Mouse (Mus musculus) T-helper 17 cell (primary cell): ENCODE measurements around the gene Grk6.

Source experiments
- in situ Hi-C, 2 experiments: fragments of 300-600 bp; cut with MboI, MseI; formaldehyde crosslinking; loops; 1 replicate in 1 of 2; 2 replicates in 1 of 2; pipeline ENCODE4 v1.15.1; 2025; ENCODE audit warnings: high pct_unique_total_duplicates in 2 of 2

Gene Grk6

DNA sequence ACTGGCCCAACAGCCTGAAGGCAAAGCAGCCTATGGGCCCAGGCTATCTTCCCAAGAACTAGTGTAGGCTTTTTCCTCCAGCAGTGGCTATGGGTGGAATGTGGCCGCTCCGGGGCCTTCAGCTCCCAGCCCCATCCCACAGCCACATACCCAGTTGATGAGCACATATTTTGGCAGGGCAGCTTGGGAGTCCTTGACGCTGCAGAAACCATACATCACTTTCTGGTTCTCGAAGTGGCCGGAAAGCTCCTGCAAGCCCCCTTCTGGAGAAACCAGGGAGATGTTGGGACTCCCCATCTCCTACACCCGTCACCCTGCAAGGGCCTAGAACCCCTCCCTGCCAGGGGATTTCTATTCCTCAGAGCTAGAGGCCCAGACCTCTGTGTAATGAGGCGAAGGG lies 37.7 kb downstream of the Grk6 start:
- in situ Hi-C loops = no loop called here

DNA sequence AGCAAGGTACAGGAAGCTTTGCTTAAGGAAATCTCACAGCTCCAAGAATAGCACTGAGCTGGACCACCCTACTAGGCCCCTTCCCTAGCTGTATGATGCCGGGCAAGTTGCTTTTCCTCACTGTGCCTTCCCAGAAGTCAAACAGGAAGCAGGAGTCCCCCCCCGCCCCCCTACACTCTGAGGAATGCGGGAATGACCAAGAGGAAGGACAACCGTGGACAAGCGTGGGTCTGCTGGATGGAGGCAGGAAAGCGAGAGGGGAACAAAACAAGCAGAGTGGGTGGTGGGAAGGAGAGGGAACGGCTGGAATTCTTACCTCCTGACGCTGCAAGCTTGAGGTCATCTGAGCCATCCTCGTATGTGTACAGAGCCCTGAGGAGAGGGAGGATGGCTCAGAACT lies 38.2 kb downstream of the Grk6 start:
- in situ Hi-C loops = no loop called here

DNA sequence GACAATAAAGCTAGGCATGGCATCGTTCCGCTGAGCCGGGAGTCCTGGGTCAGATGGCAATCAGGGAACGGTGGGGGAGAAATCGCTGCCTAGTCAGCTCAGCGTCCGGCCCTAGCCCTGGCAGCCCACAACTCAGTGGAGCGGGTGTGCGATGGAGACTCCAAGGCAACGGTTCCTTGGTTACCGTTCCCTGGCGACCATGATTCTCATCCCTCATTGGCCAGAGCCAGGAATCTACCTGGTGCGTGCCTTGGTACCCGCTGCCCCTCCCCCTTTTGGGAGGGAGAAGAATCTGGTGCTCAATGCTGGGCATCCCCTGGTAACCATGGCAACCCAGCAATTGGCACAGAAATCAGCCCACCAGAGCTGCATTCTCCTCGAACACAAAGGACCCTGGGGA lies 38.7 kb downstream of the Grk6 start:
- in situ Hi-C loops = no loop called here

DNA sequence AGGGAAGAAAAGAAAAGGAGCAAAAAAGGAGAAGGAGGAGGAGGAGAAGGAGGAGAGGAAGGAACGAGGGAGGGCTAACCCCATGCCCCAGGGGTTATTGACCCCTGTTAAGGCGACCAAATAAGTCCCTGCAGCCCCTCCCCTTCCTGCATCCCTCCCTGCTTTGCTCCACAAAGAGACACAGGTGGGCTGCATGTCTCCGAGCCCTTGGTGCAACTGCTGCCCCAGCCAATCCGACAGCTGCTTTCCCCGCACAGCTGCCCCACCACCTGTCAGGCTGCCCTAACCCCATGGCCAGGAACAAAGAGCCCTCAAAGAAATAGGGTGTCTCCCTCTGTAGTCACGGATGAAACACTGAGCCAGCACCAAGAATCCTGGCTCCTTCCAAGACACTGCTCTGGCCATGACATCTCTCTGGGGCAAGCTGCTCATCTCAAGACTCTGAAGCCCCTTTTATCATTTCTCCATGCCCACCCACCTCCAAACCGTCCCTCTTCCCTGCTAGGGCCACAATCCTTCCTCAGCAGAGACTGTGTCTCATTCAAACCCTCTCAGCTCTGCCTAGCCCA lies 39.7 kb downstream of the Grk6 start:
- in situ Hi-C loops = loop anchor here in 1 of 2 experiments (5.0 kb wide), 1 partner anchor 38 kb away; no protein-coding TSS in a partner anchor

DNA sequence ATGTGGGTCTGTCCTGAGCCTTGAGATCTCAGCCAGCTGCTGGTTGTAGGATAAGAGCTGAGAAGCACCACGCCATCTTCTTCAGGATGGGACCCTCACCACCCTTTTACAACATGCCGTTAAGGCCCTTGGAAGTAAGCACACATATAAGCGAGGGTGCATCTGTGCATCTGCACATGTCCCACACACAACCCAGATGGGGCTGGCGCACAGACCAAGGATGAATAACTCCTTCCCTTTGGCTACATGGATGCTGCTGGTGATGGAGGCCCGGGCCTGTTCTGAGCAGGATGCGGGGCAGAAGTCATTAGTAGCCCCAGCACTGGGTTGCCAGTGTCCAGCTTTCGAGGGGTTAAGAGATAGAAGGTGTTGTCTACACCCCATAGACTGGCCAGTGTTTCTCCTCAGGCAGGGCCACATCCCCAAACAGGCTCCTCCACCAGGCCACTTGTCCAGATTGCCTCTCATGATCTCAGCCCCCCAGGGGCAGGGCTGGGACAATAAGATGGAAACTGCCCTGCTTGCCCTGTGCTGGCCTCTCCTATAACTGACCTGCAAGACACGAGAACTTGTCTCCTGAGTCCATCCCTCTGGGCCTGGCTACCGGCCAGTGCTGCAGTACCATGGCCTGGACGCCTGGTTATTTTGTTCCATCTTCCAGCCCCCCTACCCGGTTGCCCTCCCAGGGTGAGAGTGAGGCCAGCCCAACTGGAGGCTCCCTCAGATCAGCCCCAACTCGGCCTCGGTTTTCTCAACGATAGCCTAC lies 41.3 kb downstream of the Grk6 start:
- in situ Hi-C loops = loop anchor here in 1 of 2 experiments (5.0 kb wide), 1 partner anchor 36 kb away; no protein-coding TSS in a partner anchor

DNA sequence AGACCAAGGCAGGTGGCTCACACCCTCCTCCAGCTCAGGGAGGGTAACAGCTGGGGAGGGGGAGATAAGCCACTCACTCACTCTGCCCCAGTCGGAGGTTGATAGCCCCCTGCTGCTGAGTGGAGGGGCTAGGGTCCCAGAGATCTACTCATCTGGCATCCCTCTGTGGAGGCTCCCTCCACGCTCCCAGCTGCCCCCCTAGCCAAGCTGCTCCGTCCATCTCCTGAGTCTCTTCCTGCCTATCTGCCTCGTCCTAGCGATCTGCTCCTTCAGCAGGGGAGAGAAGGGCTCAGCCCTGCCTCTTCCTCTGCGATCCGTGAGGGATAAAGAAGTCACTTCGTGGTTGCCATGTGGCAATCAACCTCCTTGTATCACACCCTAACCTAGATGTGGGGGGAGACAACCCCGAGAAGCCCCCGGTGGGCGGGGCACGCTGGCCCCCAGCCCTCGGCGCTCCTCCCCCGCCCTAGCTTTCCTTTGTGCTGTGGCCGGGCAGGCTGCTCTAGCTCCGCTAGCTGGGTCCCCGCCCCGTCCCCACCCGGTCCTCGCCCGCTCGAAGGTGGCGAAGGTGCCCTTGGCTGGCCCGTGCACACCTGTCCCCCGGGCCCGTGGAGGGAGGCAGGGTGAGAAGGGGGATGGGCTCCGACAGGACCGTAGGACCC lies 42.2 kb downstream of the Grk6 start:
- in situ Hi-C loops = loop anchor here in 1 of 2 experiments (5.0 kb wide), 1 partner anchor 35 kb away; no protein-coding TSS in a partner anchor

DNA sequence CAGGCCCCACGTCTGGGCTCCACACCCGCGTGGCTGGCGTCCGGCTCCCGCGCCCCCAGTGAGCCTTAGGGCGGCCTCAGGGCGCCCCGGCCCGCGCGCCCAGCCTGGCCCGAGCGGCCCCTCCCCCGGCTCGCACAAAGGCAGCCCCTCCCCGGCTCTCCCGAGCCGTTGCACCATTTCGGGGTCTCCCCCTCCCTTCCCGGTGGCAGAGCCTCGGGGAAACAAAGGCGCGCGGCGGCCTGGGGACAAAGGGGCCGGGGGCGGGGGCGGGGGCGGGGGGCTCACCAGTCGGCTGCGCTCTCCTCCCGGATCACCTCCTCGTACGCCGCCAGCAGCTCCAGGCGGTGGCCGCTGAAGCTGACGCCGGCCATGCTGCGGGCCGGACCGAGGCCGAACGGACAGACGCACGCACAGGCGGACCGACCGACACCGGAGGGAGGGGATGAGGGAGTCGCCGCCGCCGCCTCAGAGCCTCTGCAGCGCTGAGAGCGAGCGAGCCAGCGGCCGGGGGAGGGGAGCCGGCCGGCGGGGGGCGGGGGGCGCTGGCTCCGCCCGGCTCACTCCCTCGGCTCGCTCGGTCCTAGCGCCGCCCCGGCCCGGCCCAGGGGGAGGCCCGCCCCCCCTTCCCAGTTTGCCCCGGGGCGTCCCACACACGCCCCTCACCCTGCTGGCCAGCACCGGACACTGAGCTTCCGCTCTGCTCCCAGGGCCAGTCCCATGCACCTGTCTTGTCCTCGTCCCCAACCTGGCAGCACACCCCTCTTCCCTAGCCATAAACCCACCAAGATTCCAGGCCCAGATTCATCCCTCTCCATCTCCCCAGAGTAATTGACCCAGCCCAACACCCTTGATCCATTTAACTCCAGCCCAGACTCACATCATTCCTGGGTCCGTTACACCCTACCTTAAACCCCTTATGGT lies 43.0 kb downstream of the Grk6 start, which contains the start of gene Dbn1:
Dbn1 (minus strand) TSS at position 534 of the 921 bp plus-strand sequence.
- in situ Hi-C loops = loop anchor here in 1 of 2 experiments (5.0 kb wide), 1 partner anchor 34 kb away; no protein-coding TSS in a partner anchor

DNA sequence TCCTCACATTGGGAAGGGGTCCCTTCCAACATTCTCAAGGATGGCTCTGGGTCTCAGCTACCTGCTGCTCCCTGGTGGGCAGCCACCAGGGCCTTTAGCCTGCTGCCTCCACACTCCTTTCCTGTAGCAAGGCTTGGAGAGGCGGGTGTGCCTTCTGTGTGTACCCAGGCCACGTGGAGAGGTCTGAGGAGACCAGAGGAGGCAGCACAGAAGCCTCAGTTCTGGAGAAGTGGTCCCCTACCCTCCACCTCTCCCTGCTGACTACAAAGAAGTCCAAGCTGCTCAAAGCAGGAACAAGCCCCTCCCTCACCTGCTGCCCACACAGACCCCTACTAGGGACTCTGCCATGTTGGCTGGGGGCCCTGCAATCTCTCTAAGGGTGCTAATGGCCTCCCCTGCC lies 49.4 kb downstream of the Grk6 start:
- in situ Hi-C loops = no loop called here

DNA sequence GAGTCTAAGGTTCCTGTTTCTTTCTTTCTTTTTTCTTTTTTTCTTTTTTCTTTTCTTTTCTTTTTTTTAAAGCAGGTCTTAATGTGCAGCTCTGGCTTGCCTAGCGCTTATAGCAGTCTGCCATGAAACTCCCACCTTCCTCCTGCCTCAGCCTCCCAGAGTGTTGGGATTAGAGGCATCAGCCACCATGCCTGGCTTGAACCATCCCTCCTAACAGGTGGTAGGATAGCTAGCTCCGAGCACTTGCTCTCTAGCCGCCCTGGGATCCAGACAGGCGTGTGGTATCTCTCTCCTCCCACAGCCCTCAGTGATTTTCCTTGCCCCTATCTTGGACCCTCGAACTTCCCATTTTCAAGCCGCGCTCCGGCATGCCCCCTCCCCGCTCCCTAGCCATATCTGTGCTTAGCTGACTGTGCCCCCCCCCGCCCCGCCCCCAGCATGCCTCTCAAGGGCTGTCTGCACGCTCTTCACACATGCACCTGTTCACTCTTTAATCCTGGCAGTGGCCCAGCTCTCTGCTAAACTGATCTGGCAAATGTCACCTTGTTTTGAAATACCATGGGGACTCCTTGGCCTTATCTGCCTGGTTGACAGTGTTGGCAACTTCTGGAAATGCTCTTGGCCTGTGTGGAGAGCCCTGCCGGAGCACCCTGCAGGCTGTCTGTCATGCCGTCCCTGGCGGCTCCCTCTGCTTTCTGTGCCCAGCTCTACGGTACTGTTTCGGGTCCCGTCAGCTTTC lies 50.2 kb downstream of the Grk6 start:
- in situ Hi-C loops = no loop called here

DNA sequence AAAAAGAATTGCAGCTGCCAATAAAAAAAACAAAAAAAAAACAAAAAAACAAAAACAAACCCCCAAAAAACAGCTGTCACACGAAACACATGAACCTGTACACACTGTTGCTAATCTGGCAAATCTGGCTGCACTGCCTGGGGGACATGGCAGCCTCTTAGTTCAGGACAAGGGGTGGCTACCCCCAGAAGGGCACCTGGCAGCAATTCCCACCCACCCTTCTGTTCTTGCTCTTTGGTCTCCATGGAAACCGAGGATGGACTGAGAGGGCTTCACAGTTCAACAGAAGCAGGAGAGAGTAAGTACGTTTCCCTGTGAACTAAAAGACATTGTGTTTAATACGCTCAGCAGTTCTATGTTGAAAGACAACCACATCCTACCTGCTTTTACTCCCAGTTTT lies 50.8 kb downstream of the Grk6 start:
- in situ Hi-C loops = no loop called here

DNA sequence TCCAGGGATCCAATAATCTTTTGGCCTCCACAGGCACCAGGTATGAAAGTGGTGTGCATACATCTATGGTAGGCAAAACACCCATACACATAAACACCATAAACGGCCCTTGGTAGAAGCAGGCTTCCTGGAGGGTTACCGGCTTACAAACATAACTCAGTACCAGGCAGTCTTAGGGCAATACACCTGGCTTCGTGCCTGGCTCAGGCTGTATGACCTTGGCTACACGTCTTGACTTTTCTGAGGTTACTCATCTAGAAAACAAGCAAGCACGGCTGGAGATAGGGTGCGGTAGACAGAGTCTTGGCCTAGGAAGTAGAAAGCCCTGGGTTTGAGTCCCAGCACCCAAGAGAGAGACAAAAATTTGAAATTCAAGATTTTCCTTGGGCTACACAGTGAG lies 51.8 kb downstream of the Grk6 start:
- in situ Hi-C loops = no loop called here

DNA sequence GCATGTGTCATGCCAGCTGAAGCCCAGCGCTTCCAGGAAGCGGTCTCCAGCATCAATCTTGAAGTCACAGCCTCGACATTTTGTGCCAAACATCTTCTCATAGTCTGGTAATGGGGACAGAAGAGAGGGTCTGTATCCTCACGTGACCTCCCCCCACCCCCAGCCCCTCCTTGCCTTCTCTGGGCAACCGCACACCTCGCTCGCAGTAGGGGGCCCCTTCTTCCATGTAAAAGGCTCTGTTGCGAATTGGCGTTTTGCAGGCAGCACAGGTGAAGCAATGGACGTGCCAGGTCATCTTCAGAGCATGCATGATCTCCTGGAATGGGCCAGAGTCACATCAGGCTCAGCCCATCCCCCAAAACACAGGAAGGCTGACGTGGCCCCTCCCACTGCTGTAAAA lies 54.0 kb downstream of the Grk6 start:
- in situ Hi-C loops = no loop called here

DNA sequence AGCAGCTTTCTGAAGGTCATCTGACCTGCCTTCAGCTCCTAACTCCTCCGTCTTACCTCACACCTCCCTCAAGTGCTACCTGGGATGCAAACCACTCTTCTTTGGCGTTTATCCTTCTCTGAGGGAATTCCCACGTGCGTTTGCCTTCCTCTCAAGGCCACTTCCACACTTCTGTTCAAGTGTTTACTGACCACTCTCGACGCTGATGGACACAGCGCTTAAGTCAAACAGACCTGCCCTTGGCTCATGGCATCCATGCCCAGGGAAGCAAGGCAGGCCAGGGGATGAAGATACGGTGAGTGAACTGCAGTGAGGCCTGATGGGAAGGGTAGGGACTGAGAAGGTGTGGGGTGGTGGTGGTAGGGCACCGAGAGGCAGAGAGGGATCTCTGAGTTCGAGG lies 55.7 kb downstream of the Grk6 start:
- in situ Hi-C loops = no loop called here

DNA sequence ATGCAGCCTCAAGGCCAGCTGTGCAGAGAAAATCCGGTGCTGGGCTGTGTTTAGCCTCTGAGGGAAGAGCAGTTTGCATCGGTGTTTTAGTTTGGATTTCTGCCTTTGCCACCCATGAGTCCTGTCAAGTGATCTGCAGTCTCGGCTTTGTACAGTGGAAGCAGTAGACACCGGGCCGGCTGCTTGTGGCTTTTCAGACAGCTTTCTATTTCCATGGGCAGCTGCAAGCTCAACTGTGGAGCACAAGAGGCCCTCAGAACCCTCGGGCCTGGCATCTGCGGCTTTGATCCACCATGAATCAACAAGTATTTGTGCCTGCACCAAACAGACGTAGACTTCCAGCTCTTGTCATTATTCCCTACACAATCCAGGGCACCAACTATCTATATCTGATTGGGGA lies 57.5 kb downstream of the Grk6 start:
- in situ Hi-C loops = no loop called here

DNA sequence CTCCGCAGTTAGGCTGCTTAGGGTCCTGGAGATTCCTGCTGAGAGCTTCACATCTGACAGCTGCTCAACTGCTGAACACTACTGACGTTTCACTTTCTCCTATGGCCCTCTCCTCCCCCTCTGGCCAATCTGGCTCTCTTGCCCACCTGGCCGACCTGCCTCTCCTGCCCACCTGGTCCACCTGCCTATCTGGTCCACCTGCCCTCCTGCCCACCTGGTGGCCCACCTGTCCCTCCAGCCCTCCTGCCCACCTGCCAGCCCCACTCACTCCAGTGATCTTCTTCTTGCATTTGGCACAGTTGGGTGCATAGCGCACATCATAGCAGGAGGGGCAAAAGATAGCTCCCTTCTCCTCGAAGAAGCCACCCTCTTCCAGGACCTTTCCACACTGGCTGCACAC lies 59.5 kb downstream of the Grk6 start:
- in situ Hi-C loops = no loop called here

DNA sequence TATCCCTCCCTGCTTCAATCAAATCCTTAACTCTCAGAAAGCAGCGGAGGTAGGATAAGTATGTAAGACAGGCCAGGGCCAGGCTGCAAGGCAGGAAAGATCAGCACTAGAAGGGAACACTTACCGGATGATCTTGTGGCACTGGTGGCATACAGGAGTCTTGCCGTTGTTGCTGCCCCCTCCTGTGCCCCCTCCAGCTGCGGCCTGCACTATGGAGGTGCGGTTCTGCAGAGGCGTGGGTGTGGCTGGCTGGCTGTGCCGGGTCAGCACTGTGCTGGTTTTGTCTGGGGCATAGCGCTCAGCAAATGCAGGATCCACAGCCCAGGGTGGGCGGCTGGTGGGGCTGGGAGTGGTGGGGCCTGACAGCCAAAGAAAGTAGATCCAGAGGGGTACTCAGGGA lies 60.9 kb downstream of the Grk6 start:
- in situ Hi-C loops = no loop called here

DNA sequence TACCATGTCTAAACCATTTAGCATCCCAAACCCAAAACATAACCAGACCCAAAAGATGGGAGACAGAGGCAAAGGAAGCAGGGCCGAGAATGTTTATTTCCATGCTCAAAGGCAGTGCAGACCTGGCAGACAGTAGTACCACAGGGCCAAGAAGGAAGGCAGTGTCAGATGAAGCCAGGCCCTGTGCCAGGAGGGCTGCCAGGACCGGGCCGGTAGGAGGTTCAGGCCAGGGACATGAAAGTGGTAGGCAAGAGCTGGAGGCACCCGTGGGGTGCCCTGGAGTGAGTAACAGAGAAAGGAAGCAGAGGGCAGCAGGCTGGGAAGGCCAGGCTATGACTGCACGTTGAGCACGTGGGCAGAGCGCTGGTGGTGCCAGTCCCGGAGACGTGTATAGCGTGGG lies 61.8 kb downstream of the Grk6 start:
- in situ Hi-C loops = no loop called here

DNA sequence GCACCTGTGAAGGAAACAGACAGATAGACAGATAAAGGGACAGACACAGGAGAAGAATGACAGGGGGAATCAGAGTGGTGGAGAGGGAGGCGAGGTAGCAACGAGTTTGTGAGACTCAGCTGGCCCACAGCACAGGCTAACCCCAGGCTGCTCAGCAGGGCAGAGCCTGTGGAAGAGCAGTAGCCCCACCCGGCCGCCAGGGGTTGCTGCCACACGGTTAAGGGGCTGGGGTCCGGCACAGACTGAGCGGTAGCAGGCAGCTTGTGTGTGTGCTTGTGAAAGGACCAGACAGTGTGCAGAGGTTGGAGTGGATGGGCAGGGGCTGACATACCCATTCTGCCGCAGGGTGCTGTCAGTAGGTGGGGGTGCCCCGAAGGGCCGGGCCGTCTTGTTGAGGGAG lies 63.0 kb downstream of the Grk6 start:
- in situ Hi-C loops = no loop called here

DNA sequence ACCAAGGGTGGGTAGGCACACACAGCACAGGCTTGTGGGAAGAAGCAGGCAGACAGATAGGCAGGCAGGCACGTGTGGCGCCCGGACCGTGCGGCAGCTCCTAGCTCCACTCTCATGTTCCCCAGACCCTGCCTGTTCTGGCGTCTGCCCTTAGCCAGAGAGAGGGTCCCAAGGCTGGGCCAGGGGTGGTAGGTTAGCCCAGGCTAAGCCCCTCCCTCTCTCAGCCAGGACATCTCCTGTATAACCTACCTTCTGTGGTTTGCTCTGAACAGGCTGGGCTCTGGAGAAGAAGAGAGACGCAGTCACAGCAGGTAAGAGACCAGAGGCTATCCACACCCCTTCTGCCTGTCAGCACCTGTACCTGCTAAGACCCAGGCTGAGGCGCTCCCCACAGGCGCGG lies 63.7 kb downstream of the Grk6 start:
- in situ Hi-C loops = no loop called here

DNA sequence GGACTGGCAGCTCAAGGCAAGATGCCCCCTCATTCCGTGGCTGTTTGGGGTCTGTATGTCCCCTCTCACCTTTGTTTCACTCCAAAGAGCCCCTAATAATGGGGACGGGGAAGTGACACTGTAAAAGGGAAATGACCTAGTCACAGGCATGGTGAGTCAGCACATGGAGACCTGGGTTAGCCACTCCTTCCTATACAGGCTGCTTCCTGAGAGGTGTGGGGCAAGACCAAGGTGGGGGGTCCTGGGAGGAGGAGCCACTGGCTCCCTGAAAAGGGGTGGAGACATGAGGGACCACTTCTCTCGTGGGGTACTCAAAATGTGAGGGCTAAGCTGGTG lies 65.4 kb downstream of the Grk6 start:
- in situ Hi-C loops = loop anchor here in 1 of 2 experiments (5.0 to 10.0 kb wide), 2 partner anchors 33 to 105 kb away; no protein-coding TSS in a partner anchor
